Mouse (Mus musculus) C2C12 (cell line): ENCODE measurements around the gene Tdrd12.

Source experiments
- CEBPB ChIP-seq: IDR thresholded peaks from one replicate; pipeline ENCODE4 v1.6.1; 2011; ENCODE audit warnings: low read depth, mild to moderate bottlenecking, control low read depth, moderate library complexity
- CTCF ChIP-seq: IDR thresholded peaks from one replicate; pipeline ENCODE4 v1.5.1; 2011; ENCODE audit not compliant: control insufficient read depth, insufficient read depth, insufficient read length

GRCm38 (mm10) chr7:35564067-35564865 is 26.7 kb upstream of the Tdrd12 start:
- no peak for TF ChIP-seq CTCF
- TF ChIP-seq CEBPB: no peak
